Mouse (Mus musculus) erythroblast, embryonic 14.5 days (primary cell): Measurements from ENCODE around the gene Sigirr.

ENCODE experiments used
- GATA1 ChIP-seq: IDR thresholded peaks from 2 replicates; pipeline ENCODE4 v1.6.1; 2012; ENCODE audit warnings: low read length, inconsistent platforms, mixed read lengths
- TAL1 ChIP-seq: IDR thresholded peaks from 3 replicates; pipeline ENCODE4 v1.6.1; 2012; ENCODE audit warnings: low read length, inconsistent platforms, mixed read lengths

- TF ChIP-seq GATA1 (no peak), TAL1 (no peak)
Measured at GRCm38 (mm10) chr7:141079481-141080449, 20.6 kb downstream of the Sigirr start.
